Mouse (Mus musculus) embryonic facial prominence, embryonic 12.5 days (tissue): ENCODE results near the gene Olfr424. TPM values are rescaled to one million over a fixed set of nuclear protein-coding genes. Genes with fewer than 3 reads are reported as not detected.

Source experiments
- ATAC-seq: fragments of 200-750 bp; cut with Nextera tagmentation; 2 replicates; pipeline ENCODE4 v1.8.0; 2017; ENCODE audit not compliant: insufficient number of reproducible peaks, insufficient read depth, low FRiP score, low TSS enrichment
- H3K27ac ChIP-seq: fragments of 300-500 bp; sonication (generic); 2 replicates; pipeline ENCODE4 v1.5.1; 2016; ENCODE audit warnings: mild to moderate bottlenecking
- H3K27me3 ChIP-seq: fragments of 300-500 bp; sonication (generic); 2 replicates; pipeline ENCODE4 v1.6.1; 2016; ENCODE audit warnings: mild to moderate bottlenecking, moderate library complexity
- H3K36me3 ChIP-seq: fragments of 300-500 bp; sonication (generic); 2 replicates; pipeline ENCODE4 v1.6.1; 2016; ENCODE audit warnings: mild to moderate bottlenecking
- H3K4me1 ChIP-seq: fragments of 300-500 bp; sonication (generic); 2 replicates; pipeline ENCODE4 v1.6.1; 2016
- H3K4me2 ChIP-seq: fragments of 300-500 bp; sonication (generic); replicated peaks from 2 replicates; pipeline ENCODE4 v1.6.1; 2016; ENCODE audit warnings: mild to moderate bottlenecking, moderate library complexity
- H3K4me3 ChIP-seq: fragments of 300-500 bp; sonication (generic); 2 replicates; pipeline ENCODE4 v1.5.1; 2016; ENCODE audit warnings: mild to moderate bottlenecking
- H3K9ac ChIP-seq: fragments of 300-500 bp; sonication (generic); 2 replicates; pipeline ENCODE4 v1.6.1; 2016; ENCODE audit warnings: mild to moderate bottlenecking, moderate library complexity
- H3K9me3 ChIP-seq: fragments of 300-500 bp; sonication (generic); 2 replicates; pipeline ENCODE4 v1.6.1; 2016; ENCODE audit warnings: mild to moderate bottlenecking, moderate library complexity
- WGBS: fragments of 180-500 bp; shearing (Covaris S2); methylation state at CpG from one replicate; pipeline ENCODE4 v1.1.7; 2016; 5-methylcytosine and 5-hydroxymethylcytosine counted together
- polyA plus RNA-seq: library from polyadenylated mRNA; unstranded; fragments of >200 nt; fragmentation: Nextera tagmentation; extraction: Ambion mirVana; gene quantifications from 2 replicates; pipeline ENCODE4 v1.2.1, GENCODE M21; 2016

The Olfr424 gene
- not detected in 2 replicates for polyA plus RNA-seq

DNA sequence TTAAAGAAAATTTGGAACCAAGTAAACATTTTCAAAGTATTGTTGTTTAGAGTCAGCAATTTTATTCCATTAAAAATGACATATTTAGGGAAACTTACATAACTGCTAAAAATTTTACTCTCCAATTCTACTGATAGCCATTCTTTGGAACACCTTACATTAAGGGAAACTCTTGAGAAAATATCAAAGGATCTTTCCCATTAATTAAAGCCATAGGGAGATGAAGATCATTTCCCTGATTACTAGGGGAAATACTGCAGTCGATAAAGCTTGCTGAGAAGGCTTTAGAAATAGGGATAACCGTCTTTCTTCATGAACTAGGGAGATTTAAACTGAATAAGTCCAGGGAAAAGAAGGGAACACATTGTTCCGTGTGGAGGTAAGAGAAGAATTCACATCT is at the start of gene Olfr424:
Olfr424 (plus strand) TSS at position 301 of the 400 bp plus-strand sequence.
- H3K27ac ChIP-seq, result no peak within 1 kb of the TSS
- H3K9ac ChIP-seq, result no peak within 1 kb of the TSS
- no peak for ATAC-seq
- WGBS, result 75% methylated on average over 3 of the region's 3 CpGs
- no peak within 1 kb of the TSS for H3K4me2 ChIP-seq
- H3K36me3 ChIP-seq, result no peaks in the 10 kb centered on the region
- H3K4me1 ChIP-seq, result no peaks in the 10 kb centered on the region
- no peaks in the 10 kb centered on the region for H3K9me3 ChIP-seq
- H3K4me3 ChIP-seq, result no peak within 1 kb of the TSS
- no peaks in the 10 kb centered on the region for H3K27me3 ChIP-seq

DNA sequence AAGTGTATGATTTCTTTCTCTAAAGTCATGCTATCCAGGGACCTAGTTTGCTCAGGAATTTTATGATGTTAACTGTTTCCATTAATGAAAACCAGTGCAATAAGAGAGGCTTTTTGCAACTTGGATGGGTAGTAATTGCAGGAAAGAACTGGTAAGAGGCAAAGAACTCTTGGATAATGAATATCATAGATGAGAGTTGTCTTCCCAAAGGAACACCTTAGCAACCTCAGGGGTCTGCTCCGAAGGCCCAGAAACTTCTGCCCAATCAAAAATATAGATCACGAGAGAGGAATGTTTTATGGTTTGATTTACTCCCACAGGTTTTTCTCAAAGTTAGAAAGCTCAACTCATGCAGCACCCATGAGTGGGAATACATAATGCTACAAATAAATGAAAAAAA is 47.3 kb upstream of the Olfr424 start, which contains the start of gene Olfr429:
Olfr429 (plus strand) TSS at position 301 of the 400 bp plus-strand sequence.
- no peak within 1 kb of the TSS for H3K4me3 ChIP-seq
- 88% methylated on average over 2 of the region's 2 CpGs for WGBS
- no peak within 1 kb of the TSS for H3K9ac ChIP-seq
- H3K27ac ChIP-seq, result no peak within 1 kb of the TSS
- H3K4me1 ChIP-seq, result no peaks in the 10 kb centered on the region
- H3K27me3 ChIP-seq, result no peaks in the 10 kb centered on the region
- ATAC-seq, result no peak
- H3K9me3 ChIP-seq, result no peaks in the 10 kb centered on the region
- H3K36me3 ChIP-seq, result no peaks in the 10 kb centered on the region
- no peak within 1 kb of the TSS for H3K4me2 ChIP-seq

DNA sequence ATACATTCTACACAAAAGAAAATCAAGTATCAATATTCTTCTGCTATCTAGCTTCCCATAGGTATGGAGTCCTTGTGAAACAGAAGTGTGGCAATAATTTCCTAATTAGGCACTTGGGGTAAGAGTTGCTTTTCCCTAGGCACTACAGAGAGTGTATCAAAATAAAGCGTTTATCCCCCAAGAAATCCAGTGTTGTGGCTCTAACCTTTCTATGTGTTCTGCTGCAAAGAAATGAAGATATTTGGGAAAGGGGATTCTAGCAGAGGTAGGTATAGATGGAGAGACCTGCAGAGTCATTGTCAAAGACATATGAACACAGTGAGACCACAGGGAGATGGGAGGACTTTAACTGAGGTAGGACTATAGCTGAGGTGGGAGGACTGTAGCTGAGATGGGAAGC is 34.7 kb upstream of the Olfr424 start, which contains the start of gene Olfr427:
Olfr427 (plus strand) TSS at position 301 of the 400 bp plus-strand sequence.
- H3K9me3 ChIP-seq, result no peaks in the 10 kb centered on the region
- H3K4me3 ChIP-seq, result no peak within 1 kb of the TSS
- H3K4me1 ChIP-seq, result no peaks in the 10 kb centered on the region
- H3K4me2 ChIP-seq, result no peak within 1 kb of the TSS
- no peak for ATAC-seq
- no peaks in the 10 kb centered on the region for H3K27me3 ChIP-seq
- H3K27ac ChIP-seq, result no peak within 1 kb of the TSS
- WGBS, result 85% methylated on average over 1 of the region's 1 CpGs
- no peaks in the 10 kb centered on the region for H3K36me3 ChIP-seq
- no peak within 1 kb of the TSS for H3K9ac ChIP-seq

DNA sequence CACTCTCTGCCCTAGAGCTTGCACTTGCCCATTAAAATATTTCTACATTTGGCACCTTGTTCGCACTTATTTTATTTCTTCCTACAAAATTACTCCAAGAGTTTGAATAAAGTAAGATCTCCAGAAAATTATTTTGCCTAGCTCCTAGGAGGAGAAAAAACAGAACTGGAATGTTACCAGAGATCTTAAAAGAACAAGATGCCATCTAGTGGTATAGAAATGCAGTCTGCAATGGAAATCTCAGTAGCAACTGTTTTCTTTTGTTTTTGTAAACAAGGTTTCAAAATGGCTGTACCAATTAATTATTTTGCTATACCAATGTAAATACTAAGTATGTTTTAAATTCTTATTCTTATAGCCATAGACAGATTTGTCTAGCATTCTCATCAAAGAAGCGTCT is 27.6 kb upstream of the Olfr424 start:
- H3K27ac ChIP-seq, result no peak overlapping the region
- no peak for ATAC-seq
- no peak overlapping the region for H3K4me3 ChIP-seq
- H3K36me3 ChIP-seq, result no peaks in the 10 kb centered on the region
- WGBS, result 69% methylated on average over 2 of the region's 2 CpGs
- H3K4me1 ChIP-seq, result no peaks in the 10 kb centered on the region
- no peaks in the 10 kb centered on the region for H3K27me3 ChIP-seq
- H3K9me3 ChIP-seq, result no peaks in the 10 kb centered on the region
- no peak overlapping the region for H3K9ac ChIP-seq
- H3K4me2 ChIP-seq, result no peak overlapping the region

- no peak within 1 kb of the TSS for H3K4me2 ChIP-seq
- no peak for ATAC-seq
These were observed 10.3 kb upstream of the Olfr424 start, which contains the start of gene Olfr231 for GRCm38 (mm10) chr1:174121062-174121461. Gene Olfr231 (minus strand): TSS chr1:174121162.

GRCm38 (mm10) chr1:174131999-174132398 is 682 bp downstream of the Olfr424 start:
- no peak for ATAC-seq
- Histone ChIP-seq H3K4me3 (no peak overlapping the region), H3K9me3 (no peaks in the 10 kb centered on the region), H3K27me3 (no peaks in the 10 kb centered on the region), H3K4me1 (no peaks in the 10 kb centered on the region), H3K36me3 (no peaks in the 10 kb centered on the region), H3K4me2 (no peak overlapping the region), H3K9ac (no peak overlapping the region), H3K27ac (no peak overlapping the region)
- WGBS, result 57% methylated on average over 3 of the region's 3 CpGs

More at GRCm38 (mm10) chr1:174121062-174121461, 10.3 kb upstream of the Olfr424 start, which contains the start of gene Olfr231:
- Histone ChIP-seq H3K4me1 (no peaks in the 10 kb centered on the region), H3K27me3 (no peaks in the 10 kb centered on the region), H3K9ac (no peak within 1 kb of the TSS), H3K9me3 (no peaks in the 10 kb centered on the region), H3K4me3 (no peak within 1 kb of the TSS), H3K27ac (no peak within 1 kb of the TSS), H3K36me3 (no peaks in the 10 kb centered on the region)
- 46% methylated on average over 2 of the region's 2 CpGs for WGBS

DNA sequence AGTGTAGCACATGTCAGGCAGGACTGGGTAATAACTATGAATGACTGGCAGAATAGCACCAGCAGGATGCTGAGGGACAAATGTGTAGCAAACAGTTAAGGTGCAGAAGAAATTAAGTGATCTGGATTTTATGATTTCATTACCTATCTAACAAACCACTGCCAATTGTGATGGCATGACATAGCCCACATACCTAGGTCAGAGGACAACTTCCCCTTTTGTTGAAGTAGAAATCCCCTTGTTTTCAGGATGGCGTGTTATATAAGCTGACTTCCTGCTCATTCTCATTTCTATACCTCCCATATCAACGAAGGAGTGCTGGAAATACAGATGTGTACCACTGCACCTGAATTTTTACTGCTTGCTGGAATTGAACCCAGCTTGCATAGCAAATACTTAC is 10.1 kb downstream of the Olfr424 start:
- no peaks in the 10 kb centered on the region for H3K4me1 ChIP-seq
- ATAC-seq, result no peak
- H3K27me3 ChIP-seq, result no peaks in the 10 kb centered on the region
- H3K9me3 ChIP-seq, result no peaks in the 10 kb centered on the region
- no peaks in the 10 kb centered on the region for H3K36me3 ChIP-seq
- 76% methylated on average over 2 of the region's 2 CpGs for WGBS
- no peak overlapping the region for H3K4me3 ChIP-seq
- no peak overlapping the region for H3K27ac ChIP-seq
- no peak overlapping the region for H3K4me2 ChIP-seq
- H3K9ac ChIP-seq, result no peak overlapping the region

GRCm38 (mm10) chr1:174146696-174147095 is 15.4 kb downstream of the Olfr424 start:
- Histone ChIP-seq H3K9me3 (no peaks in the 10 kb centered on the region), H3K4me1 (no peaks in the 10 kb centered on the region), H3K9ac (no peak overlapping the region), H3K4me3 (no peak overlapping the region), H3K27ac (no peak overlapping the region), H3K27me3 (no peaks in the 10 kb centered on the region), H3K4me2 (no peak overlapping the region), H3K36me3 (no peaks in the 10 kb centered on the region)
- 94% methylated on average over 1 of the region's 1 CpGs for WGBS
- no peak for ATAC-seq

- Histone ChIP-seq H3K4me1 (no peaks in the 10 kb centered on the region), H3K9ac (no peak overlapping the region), H3K4me2 (no peak overlapping the region), H3K27ac (no peak overlapping the region), H3K4me3 (no peak overlapping the region), H3K27me3 (no peaks in the 10 kb centered on the region), H3K9me3 (no peaks in the 10 kb centered on the region), H3K36me3 (no peaks in the 10 kb centered on the region)
- WGBS, result 71% methylated on average over 2 of the region's 2 CpGs
- no peak for ATAC-seq
These were observed 18.0 kb downstream of the Olfr424 start for GRCm38 (mm10) chr1:174149289-174149688.

DNA sequence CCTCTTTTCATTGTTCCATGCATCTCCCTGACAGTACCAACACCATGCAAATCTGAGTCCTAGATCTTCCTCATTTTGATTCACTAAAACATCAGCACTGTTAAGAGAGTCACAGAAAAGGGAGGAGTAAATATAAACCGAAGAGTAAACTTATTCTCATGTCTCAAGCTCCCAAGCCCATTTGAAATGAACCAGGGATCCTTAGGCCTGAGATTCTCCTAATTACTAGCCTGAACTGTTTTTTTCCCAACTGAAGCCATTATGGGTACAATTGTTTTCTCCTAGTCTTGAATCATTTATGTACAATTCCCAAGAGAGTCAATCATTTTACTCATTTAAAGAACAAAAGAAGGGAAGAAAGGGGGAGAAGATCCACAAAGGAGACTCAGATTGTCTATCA is 24.0 kb downstream of the Olfr424 start, which contains the start of gene Olfr420:
Olfr420 (plus strand) TSS at position 301 of the 400 bp plus-strand sequence.
- Histone ChIP-seq H3K27ac (no peak within 1 kb of the TSS), H3K4me1 (no peaks in the 10 kb centered on the region), H3K4me2 (no peak within 1 kb of the TSS), H3K9me3 (no peaks in the 10 kb centered on the region), H3K36me3 (no peaks in the 10 kb centered on the region), H3K4me3 (no peak within 1 kb of the TSS), H3K9ac (no peak within 1 kb of the TSS), H3K27me3 (no peaks in the 10 kb centered on the region)
- ATAC-seq, result no peak
- 81% methylated on average over 1 of the region's 1 CpGs for WGBS

- no peaks in the 10 kb centered on the region for H3K4me1 ChIP-seq
- H3K4me2 ChIP-seq, result no peak overlapping the region
- H3K9me3 ChIP-seq, result no peaks in the 10 kb centered on the region
- H3K4me3 ChIP-seq, result no peak overlapping the region
- WGBS, result 87% methylated on average over 3 of the region's 3 CpGs
- no peak for ATAC-seq
- no peak overlapping the region for H3K27ac ChIP-seq
- no peaks in the 10 kb centered on the region for H3K27me3 ChIP-seq
- no peak overlapping the region for H3K9ac ChIP-seq
- H3K36me3 ChIP-seq, result no peaks in the 10 kb centered on the region
These were observed 26.3 kb downstream of the Olfr424 start for GRCm38 (mm10) chr1:174157622-174158021.

DNA sequence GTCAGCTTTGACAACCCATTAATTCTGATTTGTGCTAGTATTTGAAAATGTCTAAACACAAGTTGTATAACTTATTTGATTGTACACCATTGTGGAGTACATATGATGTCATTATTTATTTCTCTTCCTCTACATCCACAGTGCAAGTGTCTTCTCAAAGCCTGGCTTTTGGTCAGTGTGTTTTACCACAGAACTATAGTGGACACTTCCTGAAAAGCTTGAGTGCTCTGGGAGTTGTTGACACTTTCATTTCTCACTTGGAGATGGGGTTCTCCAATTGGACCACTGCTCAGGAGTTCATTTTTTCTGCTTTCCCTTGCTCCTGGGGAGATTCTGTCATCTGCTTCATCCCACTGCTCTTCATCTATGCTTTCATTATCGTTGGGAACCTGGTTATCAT is 27.2 kb downstream of the Olfr424 start:
- no peak for ATAC-seq
- Histone ChIP-seq H3K9me3 (no peaks in the 10 kb centered on the region), H3K4me2 (no peak overlapping the region), H3K27me3 (no peaks in the 10 kb centered on the region), H3K27ac (no peak overlapping the region), H3K4me1 (no peaks in the 10 kb centered on the region), H3K9ac (no peak overlapping the region), H3K36me3 (no peaks in the 10 kb centered on the region), H3K4me3 (no peak overlapping the region)
- 88% methylated on average over 1 of the region's 1 CpGs for WGBS
